Comparison of ENCODE assay signal across 8 mouse cellular contexts in genomic region chr4:109982681-109983265, GRCm38 (mm10). TPM values are rescaled to one million over a fixed set of nuclear protein-coding genes. Genes with fewer than 3 reads are reported as not detected.
DNase-seq lines count a peak whose midpoint lies in the region; ATAC-seq lines count a peak whose summit lies in the region.
"Had no signal": no experiment of that assay in that cellular context is flagged by ENCODE, and none has a peak within 500 bp of the region (broad histone marks: within the 10 kb centered on the region; RNA-seq: fewer than 3 reads in every experiment).

No protein-coding gene starts in this region.

- H3K27me3 ChIP-seq in forebrain, embryonic 15.5 days = peaks cover 54% of the 10 kb centered on the region
- H3K27me3 ChIP-seq in liver, embryonic 11.5 days (replicated peaks; ENCODE audit: control insufficient read depth, insufficient read depth, low read length) = peaks cover 100% of the 10 kb centered on the region

- WGBS in forebrain, embryonic 15.5 days = 3% methylated on average over 30 of the region's 30 CpGs
- WGBS in liver, embryonic 11.5 days = 5% methylated on average over 28 of the region's 30 CpGs

- H3K27ac ChIP-seq in forebrain, embryonic 15.5 days (replicated peaks) = peak overlapping the region; percentile 64
- no peak overlapping the region for H3K27ac ChIP-seq in liver, embryonic 11.5 days (ENCODE audit: low read depth, low read length)

- peak overlapping the region; percentile 75 for H3K4me2 ChIP-seq in forebrain, embryonic 15.5 days (replicated peaks)
- H3K4me2 ChIP-seq in liver, embryonic 11.5 days = peak overlapping the region; percentile 54

- peak; percentile 34 for DNase-seq in retina, embryonic 14.5 days (ENCODE audit: low spot score)
- DNase-seq in retina, postnatal 1 day = no peak
- DNase-seq in liver, embryonic 11.5 days (ENCODE audit: low spot score) = peak; percentile 39
- DNase-seq in yolk sac, embryonic 10.5 days (ENCODE audit: low spot score) = peak; percentile 2
- no peak for DNase-seq in right cerebral cortex, adult 18-20 months
- DNase-seq: lung, adult 2 months had no signal

- peaks cover 56% of the 10 kb centered on the region for H3K4me1 ChIP-seq in forebrain, embryonic 15.5 days
- peaks cover 10% of the 10 kb centered on the region for H3K4me1 ChIP-seq in liver, embryonic 11.5 days (replicated peaks; ENCODE audit: control insufficient read depth, insufficient read depth, low read length)

- no peaks in the 10 kb centered on the region for H3K36me3 ChIP-seq in forebrain, embryonic 15.5 days
- H3K36me3 ChIP-seq in liver, embryonic 11.5 days (ENCODE audit: control insufficient read depth, insufficient read depth, low read length) = no peaks in the 10 kb centered on the region

- no peaks in the 10 kb centered on the region for H3K9me3 ChIP-seq in forebrain, embryonic 15.5 days
- H3K9me3 ChIP-seq in liver, embryonic 11.5 days (ENCODE audit: control insufficient read depth, low read length) = no peaks in the 10 kb centered on the region

- peak overlapping the region; percentile 58 for H3K9ac ChIP-seq in forebrain, embryonic 15.5 days (replicated peaks)
- H3K9ac ChIP-seq in liver, embryonic 11.5 days (ENCODE audit: low read depth, low read length) = no peak overlapping the region

- ATAC-seq in forebrain, embryonic 15.5 days (replicated peaks) = no peak
- no peak for ATAC-seq in liver, embryonic 11.5 days (replicated peaks; ENCODE audit: low FRiP score)
- ATAC-seq in megakaryocyte progenitor cell, adult 5-6 weeks (replicated peaks; ENCODE audit: poor library complexity) = no peak

- H3K4me3 ChIP-seq in forebrain, embryonic 15.5 days = peak overlapping the region; percentile 55
- H3K4me3 ChIP-seq in liver, embryonic 11.5 days (ENCODE audit: low read depth, low read length) = peak overlapping the region; percentile 32

RNA-seq across cellular contexts. Expression of gene Dmrta2, which starts 4.9 kb away (rescaled TPM):
- polyA plus RNA-seq in forebrain, embryonic 15.5 days (2015; fragmentation: Nextera tagmentation; extraction: Ambion mirVana) = 3.2 and 4.4 TPM in 2 replicates
- polyA plus RNA-seq in liver, embryonic 11.5 days (2014; fragmentation: Nextera tagmentation; extraction: Ambion mirVana) = 0.07 TPM in 1 of 2 replicates, not detected in the other
- not detected in 2 replicates for total RNA-seq in megakaryocyte progenitor cell, adult 5-6 weeks (2015)
- total RNA-seq in megakaryocyte progenitor cell, adult 5-6 weeks (2017) = not detected in 2 replicates

Comparison
In these comparisons a context has a peak if more than half of its experiments do, and no peak if none do; other contexts are left out.
1. DNase-seq: peak in retina, embryonic 14.5 days (single experiment), liver, embryonic 11.5 days (single experiment) and yolk sac, embryonic 10.5 days (single experiment); none in retina, postnatal 1 day (single experiment) and right cerebral cortex, adult 18-20 months (single experiment).